Comparison of ENCODE assay signal across 21 mouse cellular contexts in the genomic region with DNA sequence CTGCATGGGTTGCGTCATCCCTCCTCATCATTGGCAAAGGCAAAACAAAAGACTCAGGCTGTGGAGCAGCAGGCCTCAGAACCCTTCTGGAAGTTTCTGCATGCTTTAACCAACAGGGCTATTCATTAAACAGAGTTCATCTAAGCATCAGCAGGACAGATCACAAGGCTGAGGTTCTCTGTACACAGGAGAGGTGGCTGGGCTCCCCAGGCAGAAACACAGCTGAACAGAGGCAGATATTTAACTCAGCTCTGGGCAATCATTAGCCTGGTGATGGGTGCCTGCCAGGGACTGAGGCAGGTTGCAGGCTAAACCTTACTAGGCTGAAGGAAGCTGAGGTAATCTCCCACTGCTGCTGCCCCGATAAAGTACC. TPM values are rescaled to one million over a fixed set of nuclear protein-coding genes. Genes with fewer than 3 reads are reported as not detected.
DNase-seq lines count a peak whose midpoint lies in the region; ATAC-seq lines count a peak whose summit lies in the region.
"Had no signal": no experiment of that assay in that cellular context is flagged by ENCODE, and none has a peak within 500 bp of the region (broad histone marks: within the 10 kb centered on the region; RNA-seq: fewer than 3 reads in every experiment).

No protein-coding gene starts in this region.

- peaks cover 6% of the 10 kb centered on the region for H3K27me3 ChIP-seq in liver, embryonic 13.5 days
- peaks cover 8% of the 10 kb centered on the region for H3K27me3 ChIP-seq in liver, embryonic 11.5 days (replicated peaks; ENCODE audit: control insufficient read depth, insufficient read depth, low read length)
- H3K27me3 ChIP-seq in kidney, embryonic 15.5 days = no peaks in the 10 kb centered on the region
- no peaks in the 10 kb centered on the region for H3K27me3 ChIP-seq in forebrain, embryonic 14.5 days (replicated peaks; ENCODE audit: control insufficient read depth, insufficient read depth, low read length)
- H3K27me3 ChIP-seq: embryonic facial prominence, embryonic 15.5 days; forebrain, embryonic 15.5 days; lung, embryonic 15.5 days had no signal

- no peak overlapping the region for H3K27ac ChIP-seq in liver, embryonic 13.5 days
- no peak overlapping the region for H3K27ac ChIP-seq in liver, embryonic 11.5 days (ENCODE audit: low read depth, low read length)
- peak overlapping the region; percentile 73 for H3K27ac ChIP-seq in kidney, embryonic 15.5 days
- H3K27ac ChIP-seq in forebrain, embryonic 14.5 days (ENCODE audit: low read depth, low read length) = no peak overlapping the region
- H3K27ac ChIP-seq: embryonic facial prominence, embryonic 15.5 days; forebrain, embryonic 15.5 days; heart, embryonic 15.5 days; hindbrain, embryonic 13.5 days; left cerebral cortex, adult 2 months; lung, embryonic 15.5 days had no signal

- peaks cover 2% of the 10 kb centered on the region; the same call in 1 of the 2 replicates for H3K36me3 ChIP-seq in liver, embryonic 13.5 days
- H3K36me3 ChIP-seq in liver, embryonic 11.5 days (ENCODE audit: control insufficient read depth, insufficient read depth, low read length) = no peaks in the 10 kb centered on the region
- H3K36me3 ChIP-seq in kidney, embryonic 15.5 days = peaks cover 44% of the 10 kb centered on the region
- peaks cover 16% of the 10 kb centered on the region for H3K36me3 ChIP-seq in forebrain, embryonic 14.5 days (ENCODE audit: control insufficient read depth, insufficient read depth, low read length)
- H3K36me3 ChIP-seq: forebrain, embryonic 15.5 days; heart, embryonic 15.5 days had no signal

- H3K4me1 ChIP-seq in liver, embryonic 13.5 days (replicated peaks) = no peaks in the 10 kb centered on the region
- no peaks in the 10 kb centered on the region for H3K4me1 ChIP-seq in liver, embryonic 11.5 days (replicated peaks; ENCODE audit: control insufficient read depth, insufficient read depth, low read length)
- peaks cover 18% of the 10 kb centered on the region for H3K4me1 ChIP-seq in kidney, embryonic 15.5 days
- H3K4me1 ChIP-seq in forebrain, embryonic 14.5 days (ENCODE audit: control insufficient read depth, insufficient read depth, low read length) = no peaks in the 10 kb centered on the region

- peak; percentile 50; the same call in 1 of the 2 replicates for ATAC-seq in liver, embryonic 13.5 days (ENCODE audit: low read depth)
- ATAC-seq in liver, embryonic 11.5 days (replicated peaks; ENCODE audit: low FRiP score) = no peak
- peak; percentile 91 for ATAC-seq in kidney, embryonic 15.5 days (replicated peaks; ENCODE audit: low FRiP score)
- no peak for ATAC-seq in forebrain, embryonic 14.5 days
- ATAC-seq: forebrain, embryonic 15.5 days had no signal

- H3K4me3 ChIP-seq in liver, embryonic 13.5 days (replicated peaks) = no peak overlapping the region
- H3K4me3 ChIP-seq in liver, embryonic 11.5 days (ENCODE audit: low read depth, low read length) = no peak overlapping the region
- no peak overlapping the region for H3K4me3 ChIP-seq in kidney, embryonic 15.5 days (replicated peaks)
- H3K4me3 ChIP-seq in forebrain, embryonic 14.5 days (ENCODE audit: low read depth, low read length) = no peak overlapping the region
- H3K4me3 ChIP-seq: embryonic facial prominence, embryonic 15.5 days; forebrain, embryonic 15.5 days; heart, embryonic 15.5 days; hindbrain, embryonic 13.5 days; left cerebral cortex, adult 2 months; lung, embryonic 15.5 days had no signal

- H3K9me3 ChIP-seq in liver, embryonic 13.5 days (replicated peaks) = no peaks in the 10 kb centered on the region
- no peaks in the 10 kb centered on the region for H3K9me3 ChIP-seq in liver, embryonic 11.5 days (ENCODE audit: control insufficient read depth, low read length)
- H3K9me3 ChIP-seq in kidney, embryonic 15.5 days (replicated peaks) = no peaks in the 10 kb centered on the region
- H3K9me3 ChIP-seq in forebrain, embryonic 14.5 days (replicated peaks; ENCODE audit: control insufficient read depth, low read length) = no peaks in the 10 kb centered on the region
- H3K9me3 ChIP-seq: embryonic facial prominence, embryonic 15.5 days; forebrain, embryonic 15.5 days; heart, embryonic 15.5 days; hindbrain, embryonic 13.5 days; lung, embryonic 15.5 days had no signal

- no peak overlapping the region for H3K4me2 ChIP-seq in liver, embryonic 13.5 days
- no peak overlapping the region for H3K4me2 ChIP-seq in liver, embryonic 11.5 days
- no peak overlapping the region for H3K4me2 ChIP-seq in kidney, embryonic 15.5 days
- H3K4me2 ChIP-seq in forebrain, embryonic 14.5 days (ENCODE audit: low read length) = no peak overlapping the region
- H3K4me2 ChIP-seq: embryonic facial prominence, embryonic 15.5 days; forebrain, embryonic 15.5 days; heart, embryonic 15.5 days; hindbrain, embryonic 13.5 days; lung, embryonic 15.5 days had no signal

- no peak for DNase-seq in liver, embryonic 13.5 days
- no peak for DNase-seq in liver, embryonic 11.5 days (ENCODE audit: low spot score)
- DNase-seq in kidney, postnatal 36 days = peak; percentile 92 to 95
- no peak for DNase-seq in forebrain, embryonic 14.5 days (ENCODE audit: low spot score)
- DNase-seq in thymus, postnatal 36 days = no peak
- no peak for DNase-seq in cerebellum, adult 9-10 months
- DNase-seq: adrenal gland, postnatal 25 days; cerebellum, adult 8-10 months; gastrocnemius, postnatal 36 days; heart, postnatal 36 days; lung, postnatal 36 days; midbrain, embryonic 14.5 days; right cerebral cortex, postnatal 25 days; thymus, postnatal 14 days had no signal

- WGBS in liver, embryonic 13.5 days (ENCODE audit: insufficient replicate concordance) = 70% methylated on average over 2 of the region's 2 CpGs
- 84% methylated on average over 2 of the region's 2 CpGs for WGBS in liver, embryonic 11.5 days
- 60% methylated on average over 2 of the region's 2 CpGs for WGBS in kidney, embryonic 15.5 days
- 91% methylated on average over 2 of the region's 2 CpGs for WGBS in forebrain, embryonic 14.5 days

- H3K9ac ChIP-seq in liver, embryonic 13.5 days = no peak overlapping the region
- H3K9ac ChIP-seq in liver, embryonic 11.5 days (ENCODE audit: low read depth, low read length) = no peak overlapping the region
- no peak overlapping the region for H3K9ac ChIP-seq in kidney, embryonic 15.5 days
- H3K9ac ChIP-seq in forebrain, embryonic 14.5 days (ENCODE audit: low read length) = no peak overlapping the region
- H3K9ac ChIP-seq: embryonic facial prominence, embryonic 15.5 days; forebrain, embryonic 15.5 days; heart, embryonic 15.5 days; hindbrain, embryonic 13.5 days; lung, embryonic 15.5 days had no signal

RNA-seq across cellular contexts. Expression of gene Evc, which starts 5.6 kb away (rescaled TPM):
- 1.9 and 2.2 TPM in 2 replicates for polyA plus RNA-seq in liver, embryonic 13.5 days (2015; fragmentation: Nextera tagmentation; extraction: Ambion mirVana)
- 7.9 and 8.8 TPM in 2 replicates for polyA plus RNA-seq in liver, embryonic 11.5 days (2014; fragmentation: Nextera tagmentation; extraction: Ambion mirVana)
- polyA plus RNA-seq in kidney, embryonic 15.5 days (2015; fragmentation: Nextera tagmentation; extraction: Ambion mirVana) = 21.9 and 24.4 TPM in 2 replicates
- polyA plus RNA-seq in forebrain, embryonic 14.5 days (2014; fragmentation: Nextera tagmentation; extraction: Ambion mirVana) = 4.3 and 5.1 TPM in 2 replicates

RNA-seq across cellular contexts. Expression of gene Evc2, which starts 7.2 kb away (rescaled TPM):
- 1.9 and 2.9 TPM in 2 replicates for polyA plus RNA-seq in liver, embryonic 13.5 days (2015; fragmentation: Nextera tagmentation; extraction: Ambion mirVana)
- 10.3 and 10.7 TPM in 2 replicates for polyA plus RNA-seq in liver, embryonic 11.5 days (2014; fragmentation: Nextera tagmentation; extraction: Ambion mirVana)
- 22.5 and 22.8 TPM in 2 replicates for polyA plus RNA-seq in kidney, embryonic 15.5 days (2015; fragmentation: Nextera tagmentation; extraction: Ambion mirVana)
- 4.0 and 4.5 TPM in 2 replicates for polyA plus RNA-seq in forebrain, embryonic 14.5 days (2014; fragmentation: Nextera tagmentation; extraction: Ambion mirVana)

Comparison
In these comparisons a context has a peak if more than half of its experiments do, and no peak if none do; other contexts are left out.
1. ATAC-seq: peak in liver, embryonic 13.5 days (single experiment) and kidney, embryonic 15.5 days (single experiment); none in liver, embryonic 11.5 days (single experiment) and forebrain, embryonic 14.5 days (single experiment).
2. DNase-seq: peak in kidney, postnatal 36 days (2 of 2); none in liver, embryonic 13.5 days (single experiment), liver, embryonic 11.5 days (single experiment), forebrain, embryonic 14.5 days (single experiment), thymus, postnatal 36 days (0 of 2) and cerebellum, adult 9-10 months (single experiment).